Mouse (Mus musculus): ENCODE results near the gene Olfr126.

Olfr126 gene

GRCm38 (mm10) chr17:37847183-37847582 lies at the start of gene Olfr126:
Olfr126 (plus strand) TSS chr17:37847483.
- DNase-seq (ENCODE audit: extremely low read depth, low read depth, low spot score) = no peak

DNA sequence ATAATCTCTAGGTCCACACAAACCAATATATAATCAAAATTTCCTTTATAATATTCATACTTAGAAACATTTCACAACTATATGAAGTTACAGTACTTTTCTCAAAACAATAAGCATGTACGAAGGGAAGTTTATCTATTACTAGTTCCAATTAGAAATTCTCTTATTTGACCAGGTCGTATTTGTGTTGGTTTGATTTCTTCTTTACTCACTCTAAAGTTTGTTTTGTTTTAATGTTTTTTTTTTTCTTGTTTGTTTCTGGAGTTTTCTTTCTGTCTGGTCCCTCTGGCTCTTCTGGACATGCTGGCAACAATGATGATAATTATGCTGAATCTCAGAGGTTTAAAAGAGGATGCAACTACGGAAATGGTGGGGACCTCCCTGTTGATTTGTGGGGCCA lies 47.7 kb upstream of the Olfr126 start, which contains the start of gene Olfr124:
TSS of gene Olfr124 (plus strand) at position 301 of the 400 bp plus-strand sequence.
- no peak for DNase-seq (ENCODE audit: extremely low read depth, low read depth, low spot score)

GRCm38 (mm10) chr17:37832649-37833048 lies 14.6 kb upstream of the Olfr126 start, which contains the start of gene Olfr125:
Olfr125 (plus strand) TSS chr17:37832949.
- no peak for DNase-seq (ENCODE audit: extremely low read depth, low read depth, low spot score)

- no peak for DNase-seq (ENCODE audit: extremely low read depth, low read depth, low spot score)
Observed at GRCm38 (mm10) chr17:37863901-37864300, 16.6 kb downstream of the Olfr126 start.

- no peak for DNase-seq (ENCODE audit: extremely low read depth, low read depth, low spot score)
Observed at GRCm38 (mm10) chr17:37869676-37870205, 22.5 kb downstream of the Olfr126 start.

GRCm38 (mm10) chr17:37873830-37874229 lies 26.5 kb downstream of the Olfr126 start:
- no peak for DNase-seq (ENCODE audit: extremely low read depth, low read depth, low spot score)

DNA sequence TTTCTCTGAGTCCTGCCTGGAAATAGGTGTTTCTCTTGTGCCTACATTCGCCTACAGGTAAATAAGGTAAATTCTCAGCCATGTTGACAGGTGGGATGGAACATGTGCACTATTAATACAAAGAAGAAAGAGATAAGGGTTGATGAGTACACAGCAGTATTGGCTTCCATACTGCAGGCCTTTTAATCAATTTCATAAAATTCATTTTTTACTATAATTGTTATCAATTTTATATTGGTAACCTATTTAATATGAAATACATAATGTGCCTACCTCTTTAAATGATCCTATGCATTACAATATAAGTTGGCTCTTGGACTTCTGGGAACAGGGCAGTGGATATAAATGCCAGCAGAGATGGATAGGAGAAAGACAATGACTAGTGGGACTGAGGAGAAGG lies 52.9 kb downstream of the Olfr126 start, which contains the start of gene Olfr127:
TSS of gene Olfr127 (plus strand) at position 301 of the 400 bp plus-strand sequence.
- DNase-seq (ENCODE audit: extremely low read depth, low read depth, low spot score) = no peak

Measured in fat pad, adult 2 months (tissue).